Mouse (Mus musculus) frontal cortex, postnatal 10 days (tissue): Measurements from ENCODE around the gene Mical2.

Source experiments
- DNase-seq, 2 experiments: peaks; one replicate each; pipeline ENCODE4 v3.0.0; 2022; ENCODE audit warnings: low spot score in 2 of 2, mixed read lengths in 1 of 2

Mical2 gene

GRCm38 (mm10) chr7:112278648-112279047, 53.0 kb downstream of the Mical2 start:
- no peak for DNase-seq

GRCm38 (mm10) chr7:112280474-112280873, 54.8 kb downstream of the Mical2 start:
- DNase-seq, result no peak

GRCm38 (mm10) chr7:112283606-112284310, 58.1 kb downstream of the Mical2 start:
- DNase-seq, result no peak

GRCm38 (mm10) chr7:112285573-112285972, 59.9 kb downstream of the Mical2 start:
- no peak for DNase-seq

- no peak for DNase-seq
Measured at GRCm38 (mm10) chr7:112288352-112289107, 62.9 kb downstream of the Mical2 start.

DNA sequence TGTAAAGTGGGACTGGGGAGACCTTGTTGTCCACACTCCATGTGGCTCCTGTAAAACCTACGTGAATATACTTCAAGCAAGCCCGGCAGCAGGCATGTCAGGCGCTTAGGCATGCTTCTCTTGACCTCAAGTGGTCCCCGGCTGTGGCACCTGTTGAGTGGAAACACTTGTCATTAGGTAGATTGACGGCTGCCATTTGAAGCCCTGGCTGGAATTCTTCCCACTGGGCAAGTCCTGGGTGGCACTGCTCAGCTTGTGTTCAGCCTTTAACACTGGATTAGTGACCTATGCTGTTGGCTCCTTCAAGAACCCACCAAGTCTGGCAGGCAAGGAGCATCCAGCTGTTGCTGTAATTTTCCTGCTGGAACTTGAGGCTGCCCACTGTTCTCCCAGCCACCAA, 63.9 kb downstream of the Mical2 start:
- DNase-seq, result no peak

GRCm38 (mm10) chr7:112289990-112290389, 64.3 kb downstream of the Mical2 start:
- DNase-seq, result no peak

DNA sequence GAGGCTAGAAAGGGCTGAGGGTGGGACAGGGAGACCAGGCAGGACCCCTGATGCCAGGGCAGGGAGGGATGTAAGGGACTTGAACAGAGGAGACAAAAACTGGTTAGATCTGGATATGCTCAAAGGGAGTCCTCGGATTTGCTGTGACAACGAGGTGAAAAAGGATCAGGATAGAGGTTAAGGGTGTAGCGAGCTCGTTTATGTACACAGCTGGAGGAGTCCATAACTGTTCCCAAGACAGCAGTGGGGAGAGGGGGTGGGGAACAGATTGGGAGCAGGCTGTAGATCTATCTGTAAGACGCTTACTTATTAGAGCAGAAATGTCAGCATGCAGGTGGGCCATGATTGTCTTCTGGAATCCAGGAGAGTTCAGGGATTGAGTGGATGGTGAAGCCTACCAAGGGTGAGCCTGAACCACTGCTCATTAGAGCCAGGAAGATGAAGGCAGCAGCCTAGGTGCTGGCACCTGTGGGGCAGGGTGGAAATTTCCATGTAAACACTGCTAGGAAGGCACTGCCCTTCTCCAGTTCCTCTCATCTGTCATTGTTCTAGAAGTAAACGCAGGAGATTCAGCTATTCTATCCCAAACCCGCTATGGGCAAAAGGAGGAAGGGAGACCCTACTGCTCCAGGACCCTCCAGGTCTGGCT, 67.9 kb downstream of the Mical2 start:
- DNase-seq, result no peak

DNA sequence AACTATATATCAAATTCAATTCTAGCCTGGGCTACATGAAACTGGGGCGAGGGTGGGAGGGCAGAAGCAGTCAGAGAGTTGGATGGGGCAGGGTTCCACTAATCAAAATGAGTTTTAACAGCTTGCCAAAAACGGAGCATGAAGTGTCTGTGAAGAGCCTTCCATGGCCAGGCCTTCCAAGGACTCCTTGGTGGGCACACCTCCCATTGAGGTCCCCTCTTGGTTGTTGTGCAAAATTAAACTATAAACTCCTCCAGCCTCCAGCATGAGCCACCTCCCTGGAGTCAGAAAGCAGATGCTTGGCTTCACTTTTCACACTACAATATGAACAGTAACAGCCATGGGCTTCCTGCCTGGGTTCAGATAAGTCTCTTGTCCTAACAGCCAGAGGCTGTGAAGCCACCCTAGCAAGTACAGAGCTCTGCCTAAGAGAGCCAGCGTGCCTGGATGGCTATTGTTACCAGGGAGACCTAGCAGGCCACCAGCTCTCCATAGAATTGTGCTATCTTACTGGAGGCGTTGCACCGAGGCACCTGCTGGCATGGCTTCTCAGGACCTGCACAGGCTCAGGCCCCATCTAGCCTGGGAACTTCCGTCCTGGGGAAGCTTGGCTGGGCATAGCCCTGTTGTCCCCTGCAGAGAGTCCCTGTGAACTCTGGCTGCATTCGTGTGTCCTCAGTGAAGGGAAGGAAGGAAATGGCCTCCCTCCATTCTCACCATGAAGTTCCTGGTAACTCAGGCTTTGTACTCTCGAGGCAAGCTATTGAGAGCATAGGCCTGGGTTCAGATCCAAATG, 70.0 kb downstream of the Mical2 start:
- no peak for DNase-seq

GRCm38 (mm10) chr7:112298032-112298431, 72.4 kb downstream of the Mical2 start:
- DNase-seq, result peak in 1 of 2 experiments; percentile 37

DNA sequence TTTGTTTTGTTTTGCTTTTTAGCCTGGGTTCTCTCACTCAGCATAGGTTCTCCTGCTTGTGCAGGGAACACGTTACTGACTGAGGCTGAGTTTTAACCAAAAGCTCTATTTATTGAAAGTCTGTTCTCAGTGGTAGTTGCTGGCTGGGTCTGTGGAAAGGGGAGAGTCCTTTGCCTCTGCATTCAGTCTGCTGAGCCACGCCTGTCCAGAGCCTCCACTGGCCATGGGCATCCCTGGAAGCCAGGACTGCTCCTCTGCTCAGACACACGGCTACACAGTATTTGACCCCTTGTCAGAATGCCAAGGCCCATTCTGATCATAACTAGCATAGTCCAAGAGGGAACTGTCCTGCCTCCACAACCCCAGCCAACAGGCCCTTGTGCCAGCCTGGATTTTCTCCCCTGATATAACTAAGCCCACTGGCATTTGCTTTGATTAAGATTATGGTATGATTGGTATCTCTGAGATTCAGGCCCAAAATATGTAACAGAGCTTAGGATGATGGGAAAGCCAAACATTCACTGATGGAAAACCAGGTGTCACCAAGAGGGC, 73.3 kb downstream of the Mical2 start:
- DNase-seq, result no peak

DNA sequence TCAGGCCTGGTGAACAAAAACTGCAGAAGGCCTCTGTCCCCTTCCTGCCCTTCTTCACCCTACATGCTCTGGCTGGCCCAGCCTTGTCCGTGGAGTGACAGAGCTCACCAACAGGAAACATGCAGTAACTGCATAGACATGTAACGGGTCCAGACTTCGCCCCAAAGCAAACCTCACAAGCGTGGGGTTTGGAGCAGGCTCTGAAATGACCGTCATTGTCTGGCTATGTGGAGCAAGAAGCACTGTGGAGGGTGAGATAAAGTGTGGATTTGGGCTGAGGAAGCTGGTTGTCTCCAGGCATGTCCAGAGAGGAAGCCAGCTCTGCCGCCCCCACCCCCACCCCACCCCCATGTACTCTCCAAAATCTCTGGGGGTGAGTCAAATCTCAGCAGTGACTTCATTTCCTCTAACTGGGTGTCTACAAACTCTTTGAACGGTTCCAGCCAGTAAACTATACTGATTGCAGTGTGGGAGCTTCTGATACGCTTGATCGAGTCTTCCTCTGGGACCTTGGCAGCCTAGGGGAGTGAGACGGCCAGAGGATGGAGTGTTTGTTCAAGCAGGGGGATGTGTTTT, 74.0 kb downstream of the Mical2 start:
- DNase-seq, result no peak

GRCm38 (mm10) chr7:112300141-112300540, 74.5 kb downstream of the Mical2 start:
- DNase-seq, result no peak

- no peak for DNase-seq
Measured at GRCm38 (mm10) chr7:112301052-112301451, 75.4 kb downstream of the Mical2 start.

DNA sequence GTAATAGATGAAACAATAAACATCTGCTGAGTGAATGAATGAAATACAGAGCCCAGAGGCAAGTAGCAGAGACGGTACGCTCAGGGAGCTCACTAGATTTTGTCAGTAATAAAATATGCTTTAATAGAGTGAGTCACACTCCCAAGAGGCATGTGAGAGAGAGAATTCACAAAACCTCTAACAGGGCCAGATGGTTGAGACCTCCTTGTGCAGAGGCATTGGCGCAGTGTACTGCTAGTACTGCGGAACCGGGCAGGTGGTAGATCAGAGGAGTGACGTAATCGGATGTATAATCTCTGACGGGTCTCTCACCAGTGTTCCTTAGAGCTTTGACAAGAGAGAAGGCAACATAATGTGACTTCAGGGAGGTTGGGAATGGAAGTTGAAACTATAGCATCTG, 78.7 kb downstream of the Mical2 start:
- no peak for DNase-seq

DNA sequence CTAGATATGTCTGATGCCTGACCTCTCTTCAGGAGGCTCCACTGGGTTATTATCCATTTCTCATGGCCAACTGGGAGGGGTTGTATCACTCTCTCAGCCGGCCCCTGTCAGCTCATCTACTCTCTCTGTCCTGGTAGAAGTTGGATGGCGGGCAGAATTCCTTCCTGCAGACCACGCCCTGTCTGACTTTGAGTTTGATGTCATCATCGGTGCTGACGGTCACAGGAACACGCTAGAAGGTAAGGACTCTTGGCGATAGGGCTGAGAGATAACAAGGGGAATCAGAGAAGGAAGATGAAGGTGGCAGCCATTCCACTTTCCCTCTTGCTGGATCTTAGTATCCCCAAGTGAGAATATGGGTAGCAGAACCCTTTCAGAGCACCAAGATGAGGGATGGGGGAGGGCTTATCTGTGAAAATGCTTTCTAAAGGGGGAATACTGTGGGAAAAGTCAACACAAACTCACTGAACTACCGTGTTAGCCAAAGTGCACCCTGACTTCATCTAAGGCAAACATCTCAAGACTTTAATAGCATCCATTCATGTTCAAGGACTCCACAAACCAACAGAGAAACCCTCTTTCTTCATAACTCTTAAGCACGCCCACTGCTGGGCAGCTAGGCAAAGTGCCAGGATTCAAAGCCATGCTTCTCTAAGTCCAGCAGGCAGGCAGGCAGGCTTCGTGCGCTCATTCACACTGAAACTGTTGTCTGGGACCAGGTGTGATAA, 83.8 kb downstream of the Mical2 start:
- no peak for DNase-seq

DNA sequence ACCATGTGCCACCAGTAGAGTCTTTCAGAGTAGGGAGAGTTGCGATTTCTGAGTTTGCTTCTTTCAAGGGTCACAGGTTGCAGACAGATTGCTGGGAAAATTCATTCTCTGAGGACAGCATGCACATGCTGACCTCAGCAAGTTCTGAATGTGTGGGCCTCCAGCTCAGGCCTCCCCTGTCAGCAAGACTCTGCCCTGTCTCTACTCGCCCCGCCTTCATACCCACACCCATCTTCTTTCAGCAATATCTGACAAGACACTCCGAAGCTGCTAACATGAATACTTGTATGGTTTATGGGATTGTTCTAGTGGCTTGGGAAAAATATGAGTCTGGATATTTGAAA, 84.3 kb downstream of the Mical2 start:
- no peak for DNase-seq

GRCm38 (mm10) chr7:112313211-112313610, 87.6 kb downstream of the Mical2 start:
- DNase-seq, result no peak

DNA sequence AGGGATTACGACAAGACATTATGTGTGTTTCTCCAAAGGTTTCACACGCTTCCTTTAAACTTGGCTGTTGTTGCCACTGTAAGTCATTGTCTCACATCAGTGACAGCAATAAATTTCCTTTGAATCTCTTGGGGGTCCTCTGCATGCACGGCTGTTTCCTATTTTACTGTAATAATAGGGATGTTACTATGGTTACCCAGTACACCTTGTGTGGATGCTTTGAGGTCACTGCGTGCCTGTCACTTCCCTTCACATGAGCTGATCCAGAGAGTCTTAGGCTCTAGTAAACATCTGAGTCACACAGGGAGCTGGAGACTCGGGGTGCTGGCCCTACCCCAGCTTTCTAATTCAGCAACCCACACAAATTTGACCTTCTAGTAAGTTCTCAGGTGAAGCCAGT, 88.0 kb downstream of the Mical2 start:
- no peak for DNase-seq

DNA sequence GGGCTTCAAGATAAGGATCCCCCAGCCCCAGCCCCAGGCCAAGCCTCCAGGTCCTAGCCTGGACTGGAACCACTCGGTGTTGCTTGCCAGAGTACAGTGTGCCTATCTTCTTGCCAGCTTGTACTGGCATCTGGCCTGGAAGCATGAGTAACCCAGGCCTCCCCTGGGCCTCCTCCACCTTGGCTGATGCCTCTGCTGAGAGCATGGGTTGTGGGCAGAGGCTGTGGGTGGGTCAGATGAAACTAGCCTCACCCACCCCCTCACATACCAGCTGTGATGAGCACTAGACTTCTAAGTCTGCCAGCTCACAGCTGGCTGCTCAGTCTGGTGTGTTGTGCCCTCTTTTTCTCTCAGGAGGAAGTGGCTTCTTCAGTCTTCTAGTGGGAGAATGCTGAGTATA, 90.6 kb downstream of the Mical2 start:
- peak in 1 of 2 experiments; percentile 63 for DNase-seq

- no peak for DNase-seq
Measured at GRCm38 (mm10) chr7:112317491-112317890, 91.8 kb downstream of the Mical2 start.
